Mouse (Mus musculus): ENCODE results near the gene Gal3st2c.
"Not testable (repeated sequence)": the region's sequence is repeated elsewhere in the genome, so short reads cannot be mapped to it uniquely, and the experiment has no call there.

The Gal3st2c gene

GRCm38 (mm10) chr1:94046544-94046943 lies 56.2 kb downstream of the Gal3st2c start:
- no peak for DNase-seq (ENCODE audit: low spot score)

- no peak for DNase-seq (ENCODE audit: low spot score)
Observed at GRCm38 (mm10) chr1:94051104-94051503, 60.8 kb downstream of the Gal3st2c start.

GRCm38 (mm10) chr1:94052373-94052772 lies 62.1 kb downstream of the Gal3st2c start, which contains the start of gene Pdcd1:
Pdcd1 (minus strand) TSS chr1:94052553.
- DNase-seq (ENCODE audit: low spot score), result no peak

GRCm38 (mm10) chr1:94053530-94054216 lies 63.4 kb downstream of the Gal3st2c start:
- no peak for DNase-seq (ENCODE audit: low spot score)

GRCm38 (mm10) chr1:94054481-94054880 lies 64.2 kb downstream of the Gal3st2c start:
- no peak for DNase-seq (ENCODE audit: low spot score)

- no peak for DNase-seq (ENCODE audit: low spot score)
Observed at GRCm38 (mm10) chr1:94055966-94056365, 65.7 kb downstream of the Gal3st2c start.

- DNase-seq (ENCODE audit: low spot score), result no peak
Observed at GRCm38 (mm10) chr1:94057401-94057800, 67.1 kb downstream of the Gal3st2c start.

- not testable (repeated sequence) for DNase-seq (ENCODE audit: low spot score)
Observed at GRCm38 (mm10) chr1:94058281-94058680, 68.0 kb downstream of the Gal3st2c start.

Measured in embryo, embryonic 10 days (tissue).